Mouse (Mus musculus) urinary bladder, postnatal 14 days (tissue): ENCODE results near the gene Hist2h4.
"Not testable (repeated sequence)": the region's sequence is repeated elsewhere in the genome, so short reads cannot be mapped to it uniquely, and the experiment has no call there.

Experiments used
- DNase-seq: peaks from one replicate; pipeline ENCODE4 v3.0.0; 2021; ENCODE audit warnings: low spot score

Hist2h4 gene

GRCm38 (mm10) chr3:96262979-96263550, at the start of gene Hist2h4:
Gene Hist2h4 (minus strand): TSS chr3:96263311.
- DNase-seq = peak; percentile 96

- DNase-seq = no peak
Measured at GRCm38 (mm10) chr3:96312341-96313098, 49.4 kb upstream of the Hist2h4 start.

GRCm38 (mm10) chr3:96309441-96309840, 46.3 kb upstream of the Hist2h4 start:
- no peak for DNase-seq

- no peak for DNase-seq
Measured at GRCm38 (mm10) chr3:96306506-96306905, 43.4 kb upstream of the Hist2h4 start.

- DNase-seq = no peak
Measured at GRCm38 (mm10) chr3:96302076-96302475, 39.0 kb upstream of the Hist2h4 start.

GRCm38 (mm10) chr3:96300706-96301529, 37.8 kb upstream of the Hist2h4 start:
- DNase-seq = no peak

- DNase-seq = no peak
Measured at GRCm38 (mm10) chr3:96299562-96299961, 36.5 kb upstream of the Hist2h4 start.

GRCm38 (mm10) chr3:96298360-96298759, 35.2 kb upstream of the Hist2h4 start:
- no peak for DNase-seq

GRCm38 (mm10) chr3:96293787-96294186, 30.7 kb upstream of the Hist2h4 start, which contains the start of gene Fcgr1:
Gene Fcgr1 (minus strand): TSS chr3:96293969.
- no peak for DNase-seq

- DNase-seq = no peak
Measured at GRCm38 (mm10) chr3:96293368-96293767, 30.3 kb upstream of the Hist2h4 start.

- no peak for DNase-seq
Measured at GRCm38 (mm10) chr3:96292641-96293040, 29.5 kb upstream of the Hist2h4 start.

GRCm38 (mm10) chr3:96290727-96291126, 27.6 kb upstream of the Hist2h4 start:
- not testable (repeated sequence) for DNase-seq

- no peak for DNase-seq
Measured at GRCm38 (mm10) chr3:96289201-96289600, 26.1 kb upstream of the Hist2h4 start.

GRCm38 (mm10) chr3:96287334-96287733, 24.2 kb upstream of the Hist2h4 start:
- not testable (repeated sequence) for DNase-seq

- DNase-seq = no peak
Measured at GRCm38 (mm10) chr3:96284457-96284856, 21.3 kb upstream of the Hist2h4 start.

- no peak for DNase-seq
Measured at GRCm38 (mm10) chr3:96280660-96281059, 17.5 kb upstream of the Hist2h4 start.

- DNase-seq = peak; percentile 92
Measured at GRCm38 (mm10) chr3:96277800-96278624, 14.9 kb upstream of the Hist2h4 start.

- DNase-seq = no peak
Measured at GRCm38 (mm10) chr3:96277428-96277799, 14.3 kb upstream of the Hist2h4 start.

- no peak for DNase-seq
Measured at GRCm38 (mm10) chr3:96273591-96274465, 10.7 kb upstream of the Hist2h4 start.

GRCm38 (mm10) chr3:96269511-96270474, 6.7 kb upstream of the Hist2h4 start, which contains the start of gene Hist2h2bb:
Gene Hist2h2bb (plus strand): TSS chr3:96269752.
- peak; percentile 90 for DNase-seq
